Mouse (Mus musculus) liver, postnatal 0 days (tissue): ENCODE measurements around the gene Hunk.

Experiments used
- CTCF ChIP-seq: sonication (generic); IDR thresholded peaks from 2 replicates; pipeline ENCODE4 v1.5.1; 2016; ENCODE audit warnings: antibody characterized with exemption, low read depth
- EP300 ChIP-seq: IDR thresholded peaks from 2 replicates; pipeline ENCODE4 v1.6.1; 2016; ENCODE audit warnings: antibody characterized with exemption, low read depth, mild to moderate bottlenecking

- no peak for TF ChIP-seq EP300
- no peak for TF ChIP-seq CTCF
These were observed 35.3 kb downstream of the Hunk start for GRCm38 (mm10) chr16:90421145-90421544.
